Comparison of ENCODE assay signal across 18 mouse cellular contexts in genomic region chr2:157705777-157706158, GRCm38 (mm10). TPM values are rescaled to one million over a fixed set of nuclear protein-coding genes. Genes with fewer than 3 reads are reported as not detected.
DNase-seq lines count a peak whose midpoint lies in the region; ATAC-seq and TF ChIP-seq lines count a peak whose summit lies in the region.
"Had no signal": no experiment of that assay in that cellular context is flagged by ENCODE, and none has a peak within 500 bp of the region (broad histone marks: within the 10 kb centered on the region; RNA-seq: fewer than 3 reads in every experiment).

No protein-coding gene starts in this region.

- no peak overlapping the region for H3K4me2 ChIP-seq in forebrain, embryonic 11.5 days (ENCODE audit: low read depth, low read length, severe bottlenecking)
- no peak overlapping the region for H3K4me2 ChIP-seq in forebrain, postnatal 0 days (ENCODE audit: low read depth)
- no peak overlapping the region for H3K4me2 ChIP-seq in midbrain, embryonic 11.5 days
- H3K4me2 ChIP-seq in midbrain, embryonic 16.5 days (ENCODE audit: low read length): no peak overlapping the region
- H3K4me2 ChIP-seq in hindbrain, embryonic 13.5 days: no peak overlapping the region
- H3K4me2 ChIP-seq in neural tube, embryonic 15.5 days: no peak overlapping the region
- H3K4me2 ChIP-seq: embryonic facial prominence, embryonic 12.5 days had no signal

- no peaks in the 10 kb centered on the region for H3K36me3 ChIP-seq in forebrain, embryonic 11.5 days (ENCODE audit: control insufficient read depth, insufficient read depth, low read length)
- H3K36me3 ChIP-seq in forebrain, postnatal 0 days (ENCODE audit: insufficient read depth): no peaks in the 10 kb centered on the region
- no peaks in the 10 kb centered on the region for H3K36me3 ChIP-seq in midbrain, embryonic 11.5 days (ENCODE audit: control insufficient read depth, insufficient read depth, low read length)
- no peaks in the 10 kb centered on the region for H3K36me3 ChIP-seq in midbrain, embryonic 16.5 days (ENCODE audit: control insufficient read depth, insufficient read depth, low read length)
- no peaks in the 10 kb centered on the region for H3K36me3 ChIP-seq in hindbrain, embryonic 13.5 days
- no peaks in the 10 kb centered on the region for H3K36me3 ChIP-seq in neural tube, embryonic 15.5 days
- H3K36me3 ChIP-seq: embryonic facial prominence, embryonic 12.5 days had no signal

- peak overlapping the region; percentile 5; the same call in 1 of the 2 replicates for H3K27ac ChIP-seq in forebrain, embryonic 11.5 days (ENCODE audit: low read depth, low read length)
- no peak overlapping the region for H3K27ac ChIP-seq in forebrain, postnatal 0 days (ENCODE audit: low read depth, low read length)
- H3K27ac ChIP-seq in midbrain, embryonic 11.5 days (ENCODE audit: low read depth, low read length): no peak overlapping the region
- H3K27ac ChIP-seq in midbrain, embryonic 16.5 days (ENCODE audit: low read length): no peak overlapping the region; the same call in 1 of the 2 replicates
- H3K27ac ChIP-seq in hindbrain, embryonic 13.5 days: peak overlapping the region; percentile 73
- peak overlapping the region; percentile 74 for H3K27ac ChIP-seq in neural tube, embryonic 15.5 days (replicated peaks)
- H3K27ac ChIP-seq: embryonic facial prominence, embryonic 12.5 days had no signal

- no peak for DNase-seq in forebrain, embryonic 11.5 days (ENCODE audit: low spot score)
- DNase-seq in forebrain, postnatal 0 days: no peak
- no peak for DNase-seq in midbrain, embryonic 11.5 days (ENCODE audit: low spot score, missing footprints)
- no peak for DNase-seq in lung, postnatal 10 days
- DNase-seq: adrenal gland, postnatal 10 days; gastrocnemius, postnatal 25 days; liver; thymus, postnatal 14 days had no signal

- no peak overlapping the region for H3K9ac ChIP-seq in forebrain, embryonic 11.5 days (ENCODE audit: low read length)
- no peak overlapping the region for H3K9ac ChIP-seq in forebrain, postnatal 0 days
- no peak overlapping the region for H3K9ac ChIP-seq in midbrain, embryonic 11.5 days (ENCODE audit: low read length)
- no peak overlapping the region for H3K9ac ChIP-seq in midbrain, embryonic 16.5 days (ENCODE audit: low read depth, low read length)
- H3K9ac ChIP-seq in hindbrain, embryonic 13.5 days: no peak overlapping the region
- no peak overlapping the region for H3K9ac ChIP-seq in neural tube, embryonic 15.5 days (replicated peaks)
- H3K9ac ChIP-seq: embryonic facial prominence, embryonic 12.5 days had no signal

- WGBS in forebrain, embryonic 11.5 days: 36% methylated on average over 8 of the region's 8 CpGs
- 38% methylated on average over 8 of the region's 8 CpGs for WGBS in forebrain, postnatal 0 days
- 40% methylated on average over 8 of the region's 8 CpGs for WGBS in midbrain, embryonic 11.5 days
- 37% methylated on average over 8 of the region's 8 CpGs for WGBS in midbrain, embryonic 16.5 days
- 46% methylated on average over 8 of the region's 8 CpGs for WGBS in hindbrain, embryonic 13.5 days
- 49% methylated on average over 8 of the region's 8 CpGs for WGBS in neural tube, embryonic 15.5 days

- no peak overlapping the region for H3K4me3 ChIP-seq in forebrain, embryonic 11.5 days (ENCODE audit: low read depth, low read length)
- no peak overlapping the region for H3K4me3 ChIP-seq in forebrain, postnatal 0 days (ENCODE audit: low read depth, low read length)
- no peak overlapping the region for H3K4me3 ChIP-seq in midbrain, embryonic 11.5 days (ENCODE audit: low read depth, low read length)
- no peak overlapping the region for H3K4me3 ChIP-seq in midbrain, embryonic 16.5 days (ENCODE audit: low read depth, low read length)
- no peak overlapping the region for H3K4me3 ChIP-seq in hindbrain, embryonic 13.5 days
- H3K4me3 ChIP-seq in neural tube, embryonic 15.5 days (replicated peaks): no peak overlapping the region
- H3K4me3 ChIP-seq: embryonic facial prominence, embryonic 12.5 days; erythroblast, embryonic 14.5 days; megakaryocyte, embryonic 14.5 days; myocyte had no signal

- TF ChIP-seq CTCF in forebrain, postnatal 0 days (IDR thresholded peaks at IDR 0.05; ENCODE audit: low read depth): no peak

- H3K27me3 ChIP-seq in forebrain, embryonic 11.5 days (ENCODE audit: control insufficient read depth, insufficient read depth, low read length): no peaks in the 10 kb centered on the region; the same call in 1 of the 2 replicates
- no peaks in the 10 kb centered on the region for H3K27me3 ChIP-seq in forebrain, postnatal 0 days (ENCODE audit: insufficient read depth, low read length)
- no peaks in the 10 kb centered on the region for H3K27me3 ChIP-seq in midbrain, embryonic 11.5 days (ENCODE audit: control insufficient read depth, insufficient read depth, low read length)
- no peaks in the 10 kb centered on the region for H3K27me3 ChIP-seq in midbrain, embryonic 16.5 days (ENCODE audit: control insufficient read depth, insufficient read depth, low read depth, low read length)
- 0 out of 2 replicates have a peak, but pooled peaks cover 7% of the 10 kb centered on the region for H3K27me3 ChIP-seq in hindbrain, embryonic 13.5 days
- no peaks in the 10 kb centered on the region for H3K27me3 ChIP-seq in neural tube, embryonic 15.5 days (replicated peaks)

- no peaks in the 10 kb centered on the region for H3K9me3 ChIP-seq in forebrain, embryonic 11.5 days (ENCODE audit: control insufficient read depth, low read length)
- H3K9me3 ChIP-seq in forebrain, postnatal 0 days (ENCODE audit: low read length): no peaks in the 10 kb centered on the region
- no peaks in the 10 kb centered on the region for H3K9me3 ChIP-seq in midbrain, embryonic 11.5 days (ENCODE audit: control insufficient read depth, low read length)
- H3K9me3 ChIP-seq in midbrain, embryonic 16.5 days (replicated peaks; ENCODE audit: control insufficient read depth, low read length, poor library complexity, severe bottlenecking): no peaks in the 10 kb centered on the region
- H3K9me3 ChIP-seq in hindbrain, embryonic 13.5 days: no peaks in the 10 kb centered on the region
- no peaks in the 10 kb centered on the region for H3K9me3 ChIP-seq in neural tube, embryonic 15.5 days (replicated peaks)
- H3K9me3 ChIP-seq: embryonic facial prominence, embryonic 12.5 days; megakaryocyte, embryonic 14.5 days had no signal

- H3K4me1 ChIP-seq in forebrain, embryonic 11.5 days (replicated peaks; ENCODE audit: control insufficient read depth, insufficient read depth, low read length): peaks cover 11% of the 10 kb centered on the region
- peaks cover 9% of the 10 kb centered on the region for H3K4me1 ChIP-seq in forebrain, postnatal 0 days (ENCODE audit: insufficient read depth)
- H3K4me1 ChIP-seq in midbrain, embryonic 11.5 days (ENCODE audit: control insufficient read depth, insufficient read depth, low read length): peaks cover 16% of the 10 kb centered on the region
- H3K4me1 ChIP-seq in midbrain, embryonic 16.5 days (ENCODE audit: control insufficient read depth, insufficient read depth, low read length): peaks cover 34% of the 10 kb centered on the region
- peaks cover 66% of the 10 kb centered on the region for H3K4me1 ChIP-seq in hindbrain, embryonic 13.5 days (replicated peaks)
- H3K4me1 ChIP-seq in neural tube, embryonic 15.5 days: peaks cover 45% of the 10 kb centered on the region
- H3K4me1 ChIP-seq: megakaryocyte, embryonic 14.5 days had no signal

- peak; percentile 63 for ATAC-seq in forebrain, embryonic 11.5 days (replicated peaks; ENCODE audit: low FRiP score)
- ATAC-seq in forebrain, postnatal 0 days: no peak
- ATAC-seq in midbrain, embryonic 11.5 days (ENCODE audit: low FRiP score): peak; percentile 41
- ATAC-seq in midbrain, embryonic 16.5 days: no peak; the same call in 1 of the 2 replicates
- no peak for ATAC-seq in hindbrain, embryonic 13.5 days (ENCODE audit: low FRiP score)
- no peak for ATAC-seq in neural tube, embryonic 15.5 days (ENCODE audit: low FRiP score)
- ATAC-seq: activated CD4-positive, CD25-positive, alpha-beta regulatory T cell, adult 4 months; CD4-positive, CD25-positive, alpha-beta regulatory T cell, adult 4 months; Patski had no signal

RNA-seq across cellular contexts. Expression of gene Ctnnbl1, which starts 31.4 kb away (rescaled TPM):
- polyA plus RNA-seq in forebrain, embryonic 11.5 days (2014; fragmentation: Nextera tagmentation; extraction: Ambion mirVana): 98.3 and 110 TPM in 2 replicates
- total RNA-seq in forebrain, postnatal 0 days (2014; rRNA removed): 43.8 and 49.9 TPM in 2 replicates
- 48.2 and 49.5 TPM in 2 replicates for polyA plus RNA-seq in forebrain, postnatal 0 days (2015; fragmentation: Nextera tagmentation; extraction: Ambion mirVana)
- 98.8 and 109 TPM in 2 replicates for polyA plus RNA-seq in midbrain, embryonic 11.5 days (2014; fragmentation: Nextera tagmentation; extraction: Ambion mirVana)
- 62.7 and 63.6 TPM in 2 replicates for polyA plus RNA-seq in midbrain, embryonic 16.5 days (2015; fragmentation: Nextera tagmentation; extraction: Ambion mirVana)
- 70.6 and 72.8 TPM in 2 replicates for polyA plus RNA-seq in hindbrain, embryonic 13.5 days (2015; fragmentation: Nextera tagmentation; extraction: Ambion mirVana)
- polyA plus RNA-seq in neural tube, embryonic 15.5 days (2015; fragmentation: Nextera tagmentation; extraction: Ambion mirVana): 51.3 and 52.6 TPM in 2 replicates

Comparison
In these comparisons a context has a peak if more than half of its experiments do, and no peak if none do; other contexts are left out.
1. ATAC-seq: peak in forebrain, embryonic 11.5 days (single experiment) and midbrain, embryonic 11.5 days (single experiment); none in forebrain, postnatal 0 days (single experiment), midbrain, embryonic 16.5 days (single experiment), hindbrain, embryonic 13.5 days (single experiment) and neural tube, embryonic 15.5 days (single experiment).
2. H3K27ac ChIP-seq: peak in forebrain, embryonic 11.5 days (single experiment), hindbrain, embryonic 13.5 days (single experiment) and neural tube, embryonic 15.5 days (single experiment); none in forebrain, postnatal 0 days (single experiment), midbrain, embryonic 11.5 days (single experiment) and midbrain, embryonic 16.5 days (single experiment).